Mouse (Mus musculus) CH12F3 (cell line): ENCODE results near the gene Skap1.

Experiments
- in situ Hi-C: fragments of 300-500 bp; cut with MboI; formaldehyde crosslinking; loops from 2 replicates; pipeline ENCODE4 v1.14.3; 2020; ENCODE audit warnings: low sequenced_read_pairs

The Skap1 gene

GRCm38 (mm10) chr11:96464716-96465060, 295 bp downstream of the Skap1 start:
- in situ Hi-C loops, result no loop called here

- in situ Hi-C loops, result no loop called here
Observed at GRCm38 (mm10) chr11:96465426-96466056, 1.1 kb downstream of the Skap1 start.

GRCm38 (mm10) chr11:96466382-96466781, 2.0 kb downstream of the Skap1 start:
- in situ Hi-C loops, result no loop called here

GRCm38 (mm10) chr11:96466987-96467386, 2.6 kb downstream of the Skap1 start:
- in situ Hi-C loops, result no loop called here

- in situ Hi-C loops, result no loop called here
Observed at GRCm38 (mm10) chr11:96468048-96468745, 3.8 kb downstream of the Skap1 start.

- in situ Hi-C loops, result no loop called here
Observed at GRCm38 (mm10) chr11:96482711-96483110, 18.3 kb downstream of the Skap1 start.

- in situ Hi-C loops, result no loop called here
Observed at GRCm38 (mm10) chr11:96483179-96483578, 18.8 kb downstream of the Skap1 start.

- in situ Hi-C loops, result no loop called here
Observed at GRCm38 (mm10) chr11:96498481-96498880, 34.1 kb downstream of the Skap1 start.

- in situ Hi-C loops, result no loop called here
Observed at GRCm38 (mm10) chr11:96501042-96501441, 36.6 kb downstream of the Skap1 start.

- in situ Hi-C loops, result no loop called here
Observed at GRCm38 (mm10) chr11:96502948-96503347, 38.6 kb downstream of the Skap1 start.

GRCm38 (mm10) chr11:96504509-96505119, 40.2 kb downstream of the Skap1 start:
- in situ Hi-C loops, result no loop called here

GRCm38 (mm10) chr11:96505841-96506240, 41.4 kb downstream of the Skap1 start:
- in situ Hi-C loops, result no loop called here

GRCm38 (mm10) chr11:96515164-96515563, 50.8 kb downstream of the Skap1 start:
- in situ Hi-C loops, result no loop called here

GRCm38 (mm10) chr11:96524541-96524940, 60.1 kb downstream of the Skap1 start:
- in situ Hi-C loops, result no loop called here

- in situ Hi-C loops, result no loop called here
Observed at GRCm38 (mm10) chr11:96526137-96526621, 61.8 kb downstream of the Skap1 start.

- in situ Hi-C loops, result no loop called here
Observed at GRCm38 (mm10) chr11:96531757-96532433, 67.5 kb downstream of the Skap1 start.

GRCm38 (mm10) chr11:96534531-96534930, 70.1 kb downstream of the Skap1 start:
- in situ Hi-C loops, result no loop called here

GRCm38 (mm10) chr11:96536146-96536545, 71.8 kb downstream of the Skap1 start:
- in situ Hi-C loops, result no loop called here

- in situ Hi-C loops, result no loop called here
Observed at GRCm38 (mm10) chr11:96542003-96542402, 77.6 kb downstream of the Skap1 start.

GRCm38 (mm10) chr11:96542561-96542960, 78.2 kb downstream of the Skap1 start:
- in situ Hi-C loops, result no loop called here

GRCm38 (mm10) chr11:96546428-96546827, 82.0 kb downstream of the Skap1 start:
- in situ Hi-C loops, result no loop called here
